Mouse (Mus musculus) megakaryocyte, adult 5-6 weeks (primary cell): ENCODE data around the gene Gusb. TPM values are rescaled to one million over a fixed set of nuclear protein-coding genes. Genes with fewer than 3 reads are reported as not detected.
"Not testable (repeated sequence)": the region's sequence is repeated elsewhere in the genome, so short reads cannot be mapped to it uniquely, and the experiment has no call there.

Source experiments
- ATAC-seq: 2 replicates; pipeline ENCODE4 v1.8.0; 2016; ENCODE audit warnings: mild to moderate bottlenecking, inconsistent platforms; ENCODE audit not compliant: poor library complexity, severe bottlenecking
- total RNA-seq, 2 experiments: library from RNA; stranded (forward) in 1 of 2; stranded (reverse) in 1 of 2; fragments of 153-499, 151-499 nt in 1 of 2; fragments of 221-1000, 200-1000 nt in 1 of 2; gene quantifications; 2 replicates each; pipeline versions ENCODE4 v1.2.3 to v1.2.4; 2015 to 2017

Gusb gene
- 101 and 111 TPM in 2 replicates for total RNA-seq (2015)
- total RNA-seq (2017): 63.9 and 70.8 TPM in 2 replicates

GRCm38 (mm10) chr5:130002301-130003146 is at the start of gene Gusb:
Gene Gusb, minus strand, starts transcription at chr5:130003049.
- peak; percentile 71 for ATAC-seq

- no peak for ATAC-seq
These were observed 49.7 kb upstream of the Gusb start for GRCm38 (mm10) chr5:130052510-130052909.

DNA sequence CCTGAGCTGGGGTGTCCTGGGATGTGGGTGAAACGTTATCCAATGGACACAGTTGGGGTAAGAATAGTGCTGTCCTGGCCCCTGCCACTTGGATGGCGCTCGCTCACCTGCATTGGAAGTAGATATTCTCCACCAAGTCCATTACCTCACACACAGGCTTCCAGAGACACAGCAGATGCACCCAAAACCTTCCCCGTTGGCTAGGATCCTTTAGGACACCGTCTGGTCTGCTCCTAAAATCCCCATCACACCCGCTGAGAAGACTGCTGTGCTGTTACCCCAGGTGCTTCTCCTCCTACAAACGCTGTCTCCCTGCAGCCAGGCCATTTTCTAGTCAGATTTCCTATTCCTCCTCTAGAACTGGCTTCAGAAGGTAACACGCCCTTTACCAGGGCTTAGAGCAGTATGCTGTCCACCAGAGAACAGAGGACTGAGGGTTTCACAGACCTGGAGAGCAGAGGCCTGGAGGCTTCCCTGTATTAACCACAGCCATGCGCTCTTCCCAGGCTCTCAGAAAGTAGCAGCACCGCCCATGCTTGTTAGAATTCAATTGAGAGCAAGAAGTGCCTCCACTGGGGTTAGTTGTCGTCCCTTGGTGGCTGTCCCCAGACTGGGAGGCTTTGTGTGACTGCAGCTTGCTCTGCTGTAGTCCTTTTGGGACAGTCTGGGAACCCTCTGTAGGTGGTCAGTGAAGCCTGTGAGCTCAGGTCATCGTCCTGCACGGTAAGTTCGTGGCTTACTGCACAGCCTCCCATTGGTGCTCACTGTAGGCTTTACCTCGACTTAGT is 48.4 kb upstream of the Gusb start:
- ATAC-seq: no peak

DNA sequence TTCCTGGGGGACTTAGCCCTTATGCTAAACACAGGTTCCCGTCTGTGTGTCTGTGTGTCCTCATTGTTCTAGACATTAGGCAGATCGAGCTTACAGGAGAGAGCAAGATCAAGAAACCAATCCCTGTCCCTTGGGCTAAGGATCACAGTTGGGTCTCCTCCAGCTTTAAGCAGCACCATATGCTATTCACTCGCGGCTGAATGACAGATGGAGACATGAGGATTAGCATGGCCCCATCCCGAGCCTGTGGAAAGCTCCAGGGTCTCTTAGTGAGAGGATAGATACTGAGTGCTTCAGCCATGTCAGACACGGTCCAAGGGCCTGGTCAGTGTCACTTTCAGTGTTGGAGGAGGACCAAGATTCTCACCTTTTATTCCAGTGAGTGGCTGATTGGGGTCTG is 47.6 kb upstream of the Gusb start:
- no peak for ATAC-seq

DNA sequence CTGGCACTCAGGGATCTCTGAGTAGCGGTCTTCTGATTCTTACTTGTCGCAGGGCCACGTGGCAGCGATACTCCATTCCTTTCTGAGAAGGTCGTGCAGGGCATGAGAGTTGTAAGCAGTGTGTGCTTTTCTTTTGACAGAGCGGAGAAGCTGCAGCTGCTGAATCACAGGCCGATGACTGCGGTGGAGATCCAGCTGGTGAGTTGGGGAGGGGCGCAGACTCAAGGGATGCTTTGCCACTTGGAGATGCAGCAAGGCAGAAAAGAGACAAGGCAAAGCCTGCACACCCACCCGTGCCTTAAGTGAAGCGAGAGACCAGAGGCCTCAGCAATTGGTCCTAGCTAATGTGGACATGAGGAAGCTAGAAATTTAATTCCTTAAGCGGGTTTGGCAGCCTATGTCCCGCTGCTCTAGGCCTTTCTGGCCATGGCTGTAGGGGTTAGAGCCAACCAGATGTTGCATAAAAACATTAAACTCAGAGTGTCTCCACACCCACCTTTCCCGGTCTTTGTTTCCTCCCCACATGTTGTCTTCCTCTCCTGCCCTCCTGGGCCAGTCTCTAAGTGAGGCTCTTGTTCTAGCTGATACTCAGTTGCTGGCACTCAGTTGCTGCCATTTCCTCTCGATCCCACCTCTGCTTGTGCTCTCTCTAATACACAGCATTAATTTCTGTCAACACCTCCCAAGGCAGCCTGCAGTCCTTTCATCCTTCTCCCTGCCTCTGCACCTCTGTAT is 46.1 kb upstream of the Gusb start:
- no peak for ATAC-seq

GRCm38 (mm10) chr5:130047013-130047412 is 44.2 kb upstream of the Gusb start:
- ATAC-seq: no peak

DNA sequence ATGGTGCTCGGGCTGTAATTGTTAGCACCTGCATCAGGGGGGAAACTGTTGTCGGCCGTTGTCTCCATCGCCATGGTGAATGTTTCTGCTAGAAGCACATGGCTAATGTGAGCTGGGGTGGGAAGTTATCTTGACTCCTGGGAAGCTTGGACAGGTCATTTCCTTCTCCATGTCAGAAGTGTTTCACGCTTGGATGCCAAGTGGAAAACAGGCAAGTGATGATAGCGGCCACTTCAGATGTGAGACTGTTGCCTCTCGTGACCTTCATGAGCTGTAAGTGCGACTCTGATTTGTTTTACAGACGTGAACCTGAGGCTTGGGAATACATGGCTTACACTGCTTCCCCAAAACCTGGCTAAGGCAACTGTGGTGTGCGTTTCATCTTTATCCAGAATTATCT is 43.7 kb upstream of the Gusb start:
- ATAC-seq: no peak

DNA sequence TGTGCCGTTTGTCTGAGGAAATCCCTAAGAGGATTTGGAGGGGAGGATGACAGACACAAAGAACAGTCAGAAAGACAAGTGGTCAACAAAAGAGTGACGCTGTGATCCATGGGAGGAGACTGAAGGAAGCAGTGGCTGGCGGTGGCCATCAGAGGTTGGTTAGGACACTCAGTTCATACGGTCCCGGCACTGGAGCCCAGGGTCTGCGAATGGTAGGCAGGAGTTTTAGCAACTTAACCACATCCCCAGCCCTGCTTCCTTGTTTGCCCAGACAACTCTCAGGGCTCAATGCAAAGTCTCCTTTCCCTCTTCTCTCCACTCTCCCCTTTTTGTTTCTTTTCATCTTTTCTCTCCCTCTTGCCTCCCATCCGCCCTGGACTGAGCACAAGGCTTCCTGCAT is 43.3 kb upstream of the Gusb start:
- peak; percentile 51 for ATAC-seq

DNA sequence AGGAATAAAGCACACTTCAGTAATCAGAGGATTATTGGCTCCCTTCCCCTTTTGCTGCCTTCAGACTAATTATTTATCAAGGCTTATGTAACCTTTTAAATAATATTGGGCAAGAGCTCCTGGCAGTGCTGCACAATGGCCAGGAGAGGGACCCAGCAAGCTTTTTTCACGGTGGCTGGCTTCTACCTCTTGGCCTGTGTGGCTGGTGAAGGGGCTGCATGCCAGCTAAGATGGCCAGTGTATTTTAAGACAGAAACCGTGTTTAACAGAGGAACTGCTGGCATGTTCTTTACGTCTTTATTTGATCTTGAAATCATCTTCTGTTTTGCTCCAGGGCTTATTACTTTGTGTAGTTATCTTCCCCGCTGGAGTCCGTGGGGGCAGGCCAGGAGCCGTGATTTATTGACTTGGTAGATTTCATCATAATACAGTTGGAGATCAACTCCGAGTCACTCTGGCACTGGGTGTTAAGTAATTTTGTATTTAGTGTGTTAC is 41.4 kb upstream of the Gusb start:
- peak; percentile 70 for ATAC-seq

DNA sequence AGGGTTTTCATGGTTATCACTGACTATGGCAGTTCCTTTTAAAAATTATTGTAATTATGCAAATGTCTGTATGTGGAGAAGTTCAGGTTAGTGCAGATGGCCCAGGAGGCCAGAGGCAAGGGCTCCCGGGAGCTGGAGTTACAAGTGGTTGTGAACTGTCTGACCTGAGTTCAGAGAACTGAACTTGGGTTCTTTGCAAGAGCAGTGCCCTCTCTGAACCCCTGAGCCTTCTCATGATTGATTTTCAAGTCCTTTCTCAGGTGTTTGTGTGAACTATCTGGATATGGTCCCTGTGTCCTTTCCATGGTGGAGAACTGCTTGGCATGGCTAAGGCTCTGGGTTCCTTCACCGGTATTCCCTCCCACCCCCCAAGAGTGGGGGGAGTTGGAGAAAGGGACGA is 40.9 kb upstream of the Gusb start:
- ATAC-seq: no peak

GRCm38 (mm10) chr5:130041262-130041661 is 38.4 kb upstream of the Gusb start:
- ATAC-seq: no peak

DNA sequence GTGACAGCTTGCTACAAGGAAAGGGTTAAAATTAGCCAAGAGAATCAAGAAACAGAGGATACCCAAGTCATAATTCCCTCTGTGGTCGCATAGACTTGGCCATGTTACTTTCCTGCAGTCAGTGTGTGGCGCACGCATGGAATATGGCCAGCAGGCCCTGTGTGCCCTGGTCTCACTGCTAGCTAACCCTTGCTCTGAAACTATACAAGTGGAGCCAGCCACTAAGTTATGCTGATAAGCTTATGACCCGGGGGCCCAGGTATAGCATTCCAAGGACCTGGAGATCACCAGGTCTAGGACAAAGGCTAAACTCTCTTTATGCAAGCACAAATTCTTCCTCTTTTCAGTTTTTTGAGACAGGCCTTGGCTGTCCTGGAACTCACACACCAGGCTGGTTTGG is 37.9 kb upstream of the Gusb start:
- no peak for ATAC-seq

GRCm38 (mm10) chr5:130037752-130038455 is 35.1 kb upstream of the Gusb start:
- peak; percentile 74 for ATAC-seq

- ATAC-seq: not testable (repeated sequence)
These were observed 33.5 kb upstream of the Gusb start for GRCm38 (mm10) chr5:130036300-130036699.

GRCm38 (mm10) chr5:130033869-130034268 is 31.0 kb upstream of the Gusb start:
- no peak for ATAC-seq

- ATAC-seq: no peak
These were observed 28.9 kb upstream of the Gusb start for GRCm38 (mm10) chr5:130031410-130032390.

DNA sequence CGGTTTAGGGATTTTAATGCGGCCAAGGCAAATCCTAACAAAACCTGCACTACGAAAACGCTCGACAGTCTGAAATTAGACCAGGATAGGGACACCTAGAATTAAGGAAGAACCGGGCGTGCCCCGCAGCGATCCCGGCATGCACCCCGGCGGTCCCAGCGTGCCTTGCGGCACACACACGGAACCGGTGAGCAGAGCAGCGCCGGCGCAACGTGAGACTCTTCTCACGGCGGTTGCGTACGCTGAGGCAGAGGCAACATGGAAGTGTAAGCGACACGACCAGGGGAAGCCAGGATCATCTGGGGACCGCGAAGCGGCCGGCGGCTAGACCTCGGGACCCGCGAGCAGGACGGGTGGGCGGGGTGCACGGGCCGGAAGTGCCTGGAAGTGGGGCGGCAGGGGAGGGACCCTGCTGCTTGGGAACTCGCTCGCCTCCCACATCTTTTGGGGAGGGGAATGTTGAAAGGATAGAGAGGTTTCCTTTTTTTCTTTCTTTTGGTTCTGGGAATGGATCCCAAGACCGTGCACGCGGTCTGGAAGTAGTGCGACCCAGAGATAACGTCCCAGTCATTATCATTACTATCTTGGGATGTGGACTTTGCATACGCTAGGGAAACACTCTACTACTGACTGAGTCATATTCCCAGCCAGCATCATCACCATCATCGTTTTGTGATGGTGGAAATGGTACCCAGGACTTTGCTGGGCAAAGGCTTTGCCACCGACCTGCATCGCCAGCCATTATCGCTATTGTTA is 26.5 kb upstream of the Gusb start, which contains the start of the genes Asl and Crcp:
Asl (minus strand) TSS at position 106 of the 756 bp plus-strand sequence.
Crcp (plus strand) TSS at position 149 of the 756 bp plus-strand sequence.
- ATAC-seq: peak; percentile 91

DNA sequence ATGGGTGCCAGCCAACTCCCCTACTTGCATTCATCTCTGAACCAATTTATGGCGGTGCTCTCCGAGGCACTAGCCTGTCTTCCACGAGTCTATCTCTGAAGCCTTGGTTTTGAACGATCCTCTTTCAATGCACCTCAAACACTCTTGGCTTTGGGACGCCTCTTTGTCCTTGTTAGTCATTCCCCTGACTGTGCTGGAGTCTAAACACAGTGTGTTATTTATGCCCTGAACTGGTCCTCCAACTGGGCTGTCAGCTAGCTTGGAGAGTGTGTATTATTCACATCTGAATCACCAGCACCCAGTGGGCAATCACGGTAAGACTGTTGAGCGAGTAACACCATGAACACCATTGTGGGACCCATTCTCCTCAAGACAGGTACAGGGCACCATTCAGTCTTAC is 24.8 kb upstream of the Gusb start:
- no peak for ATAC-seq
